Mouse (Mus musculus) urinary bladder, postnatal 36 days (tissue): ENCODE data around the gene Gm5152.
"Not testable (repeated sequence)": the region's sequence is repeated elsewhere in the genome, so short reads cannot be mapped to it uniquely, and the experiment has no call there.

ENCODE experiments used
- DNase-seq, 2 experiments: peaks; one replicate each; pipeline ENCODE4 v3.0.0; 2022; ENCODE audit warnings: low spot score in 2 of 2, mixed read lengths in 1 of 2

The Gm5152 gene

DNA sequence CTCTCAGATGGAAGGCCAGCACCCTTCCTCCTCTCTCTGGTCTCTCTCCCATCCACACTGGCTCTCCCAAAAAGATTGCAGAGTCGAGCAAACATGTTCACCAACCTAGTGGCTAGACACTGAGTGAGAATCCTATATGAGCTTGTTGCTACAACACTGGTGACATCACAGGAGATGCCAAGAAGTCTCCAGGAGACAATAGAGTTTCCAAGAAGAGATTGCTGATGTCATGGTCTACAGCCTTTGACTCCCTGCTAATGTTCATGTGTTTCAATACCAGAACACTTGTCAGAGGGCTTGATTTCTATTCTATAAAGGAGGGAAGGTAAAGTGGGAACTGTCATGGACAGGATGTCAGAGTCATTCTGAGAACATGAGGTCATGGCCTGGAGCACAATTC lies at the start of gene Gm5152:
TSS of gene Gm5152 (minus strand) at position 101 of the 400 bp plus-strand sequence.
- not testable (repeated sequence) for DNase-seq

DNA sequence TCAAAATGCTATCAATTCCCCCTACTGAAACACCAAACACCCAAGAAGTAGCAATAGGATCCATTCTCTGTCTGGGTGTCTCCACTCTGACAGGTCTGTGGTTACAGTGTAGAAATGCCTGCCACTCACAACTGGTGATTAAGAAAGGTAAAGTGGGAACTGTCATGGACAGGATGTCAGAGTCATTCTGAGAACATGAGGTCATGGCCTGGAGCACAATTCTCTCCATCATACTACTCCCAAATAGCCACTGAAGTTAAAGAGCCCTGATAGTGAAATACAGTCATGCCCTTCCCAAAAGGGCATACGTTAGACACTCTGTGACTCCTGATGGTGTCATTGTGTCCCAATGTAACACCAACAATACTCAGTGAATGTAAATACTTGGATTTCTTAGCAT lies 8.4 kb upstream of the Gm5152 start:
- DNase-seq, result not testable (repeated sequence)

DNA sequence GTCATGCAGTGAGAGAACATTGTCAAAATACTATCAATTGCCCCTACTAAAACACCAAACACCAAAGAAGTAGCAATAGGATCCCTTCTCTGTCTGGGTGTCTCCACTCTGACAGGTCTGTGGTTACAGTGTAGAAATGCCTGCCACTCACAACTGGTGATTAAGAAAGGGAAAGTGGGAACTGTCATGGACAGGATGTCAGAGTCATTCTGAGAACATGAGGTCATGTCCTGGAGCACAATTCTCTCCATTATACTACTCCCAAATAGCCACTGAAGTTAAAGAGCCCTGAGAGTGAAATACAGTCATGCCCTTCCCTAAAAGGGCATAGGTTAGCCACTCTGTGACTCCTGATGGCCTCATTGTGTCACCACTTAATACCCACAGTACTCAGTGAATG lies 556 bp downstream of the Gm5152 start:
- DNase-seq, result not testable (repeated sequence)

DNA sequence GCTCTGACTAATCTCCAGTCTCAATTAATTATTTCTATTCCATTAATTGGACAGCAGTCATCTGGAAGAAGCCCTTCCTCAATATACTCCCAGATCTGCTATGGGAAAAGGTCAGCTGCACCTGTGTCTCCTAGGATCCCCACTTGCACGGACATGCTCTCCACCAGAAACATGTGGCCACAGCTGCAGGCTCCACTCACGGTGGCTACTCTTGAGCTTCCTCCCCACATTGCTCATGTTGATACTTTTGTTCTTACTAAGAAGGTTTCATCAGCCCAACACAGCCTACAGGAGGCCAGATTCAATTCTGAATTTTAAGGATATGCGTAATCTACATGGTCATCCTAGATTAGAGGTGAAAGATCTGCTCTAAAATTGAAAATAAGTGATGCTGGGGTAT lies 5.9 kb downstream of the Gm5152 start:
- DNase-seq, result not testable (repeated sequence)

DNA sequence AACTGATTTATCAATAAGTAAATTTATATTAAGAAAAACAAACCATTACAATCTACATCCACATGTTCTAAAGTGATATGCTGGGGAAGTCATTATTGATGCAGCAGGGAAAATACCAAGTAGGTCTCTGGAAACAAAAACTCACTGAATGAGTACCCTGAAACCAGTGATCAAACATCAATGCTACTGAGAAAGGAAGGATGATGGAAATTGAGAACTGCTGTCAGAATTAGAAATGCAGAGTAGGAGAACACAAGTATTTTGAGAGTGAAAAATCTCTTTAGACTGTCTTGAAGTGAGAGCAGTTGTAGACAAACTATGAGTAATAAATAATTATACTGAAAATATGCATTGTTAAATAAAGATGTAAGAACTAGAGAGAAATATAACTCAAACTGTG lies 26.0 kb downstream of the Gm5152 start:
- DNase-seq, result no peak

- no peak for DNase-seq
These were observed 43.3 kb downstream of the Gm5152 start for GRCm38 (mm10) chr5:10203067-10203466.

DNA sequence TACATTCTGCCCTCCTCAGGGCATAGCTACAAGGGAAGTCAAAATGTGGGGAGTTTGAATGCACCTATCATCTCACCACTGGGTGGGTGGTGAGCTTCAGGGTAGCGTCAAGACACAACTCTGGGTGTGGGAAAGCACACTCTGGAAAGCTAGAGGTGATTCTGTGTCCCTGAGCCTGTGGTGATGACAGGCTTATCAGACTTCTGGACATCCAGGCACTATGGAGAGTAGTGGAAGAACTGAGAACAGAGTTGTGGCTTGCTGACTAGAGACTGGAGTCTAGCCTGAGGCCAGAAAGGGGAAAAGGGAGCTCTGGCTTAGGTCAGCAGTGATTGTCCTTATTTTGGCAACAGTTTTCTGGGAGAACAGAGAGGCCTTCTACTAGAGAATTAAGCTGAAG lies 49.4 kb downstream of the Gm5152 start:
- no peak for DNase-seq
